Mouse (Mus musculus) testis, adult 2 months (tissue): Measurements from ENCODE around the gene Echdc3. TPM values are rescaled to one million over a fixed set of nuclear protein-coding genes. Genes with fewer than 3 reads are reported as not detected.

Experiments
- H3K27ac ChIP-seq: fragments of 200-500 bp; 2 replicates; pipeline ENCODE4 v1.5.1; 2012; ENCODE audit warnings: low read depth, low read length; ENCODE audit not compliant: control insufficient read depth, insufficient read depth
- H3K27me3 ChIP-seq: fragments of 200-500 bp; 2 replicates; pipeline ENCODE4 v1.6.1; 2012; ENCODE audit warnings: mild to moderate bottlenecking, low read length, moderate library complexity; ENCODE audit not compliant: control insufficient read depth, insufficient read depth
- H3K36me3 ChIP-seq: fragments of 200-500 bp; 2 replicates; pipeline ENCODE4 v1.6.1; 2012; ENCODE audit warnings: mild to moderate bottlenecking, low read length; ENCODE audit not compliant: control insufficient read depth, insufficient read depth
- H3K4me1 ChIP-seq: fragments of 200-500 bp; 2 replicates; pipeline ENCODE4 v1.6.1; 2012; ENCODE audit warnings: low read length; ENCODE audit not compliant: control insufficient read depth, insufficient read depth
- H3K4me3 ChIP-seq: fragments of 200-500 bp; 2 replicates; pipeline ENCODE4 v1.5.1; 2012; ENCODE audit warnings: low read depth, mild to moderate bottlenecking, low read length, moderate library complexity, mixed read lengths; ENCODE audit not compliant: control insufficient read depth
- CTCF ChIP-seq: fragments of 200-500 bp; IDR thresholded peaks from 2 replicates; pipeline ENCODE4 v1.5.1; 2012; ENCODE audit warnings: low read depth, mild to moderate bottlenecking, inconsistent platforms, low read length, moderate library complexity; ENCODE audit not compliant: control insufficient read depth, insufficient read depth, insufficient replicate concordance
- POLR2A ChIP-seq: fragments of 200-500 bp; IDR thresholded peaks from 2 replicates; pipeline ENCODE4 v1.6.1; 2012; ENCODE audit warnings: low read depth, mild to moderate bottlenecking, inconsistent platforms, low read length, moderate library complexity; ENCODE audit not compliant: control insufficient read depth
- polyA plus RNA-seq: library from polyadenylated mRNA; depleted of rRNA; stranded (reverse); fragments of >200 nt; gene quantifications from 2 replicates; pipeline ENCODE4 v1.2.3, GENCODE M21; 2012

The Echdc3 gene
- polyA plus RNA-seq, 1 experiment = 3.9 TPM

GRCm38 (mm10) chr2:6187418-6187817 lies 25.4 kb downstream of the Echdc3 start:
- H3K4me1 ChIP-seq = no peaks in the 10 kb centered on the region
- no peaks in the 10 kb centered on the region for H3K27me3 ChIP-seq
- TF ChIP-seq CTCF = no peak
- no peak for TF ChIP-seq POLR2A

GRCm38 (mm10) chr2:6186913-6187312 lies 25.9 kb downstream of the Echdc3 start:
- no peaks in the 10 kb centered on the region for H3K27me3 ChIP-seq
- no peak overlapping the region for H3K27ac ChIP-seq
- no peaks in the 10 kb centered on the region for H3K4me1 ChIP-seq
- H3K36me3 ChIP-seq = no peaks in the 10 kb centered on the region
- TF ChIP-seq POLR2A (no peak), CTCF (no peak)
- H3K4me3 ChIP-seq = no peak overlapping the region

More at GRCm38 (mm10) chr2:6187418-6187817, 25.4 kb downstream of the Echdc3 start:
- Histone ChIP-seq H3K27ac (no peak overlapping the region), H3K36me3 (no peaks in the 10 kb centered on the region), H3K4me3 (no peak overlapping the region)

GRCm38 (mm10) chr2:6179749-6180117 lies 33.1 kb downstream of the Echdc3 start:
- no peak overlapping the region for H3K4me3 ChIP-seq
- no peaks in the 10 kb centered on the region for H3K36me3 ChIP-seq
- no peak overlapping the region for H3K27ac ChIP-seq
- no peak for TF ChIP-seq CTCF
- no peaks in the 10 kb centered on the region for H3K4me1 ChIP-seq
- no peaks in the 10 kb centered on the region for H3K27me3 ChIP-seq

- TF ChIP-seq POLR2A = no peak
- TF ChIP-seq CTCF = no peak
- Histone ChIP-seq H3K4me3 (no peak overlapping the region), H3K27ac (no peak overlapping the region), H3K4me1 (no peaks in the 10 kb centered on the region), H3K36me3 (no peaks in the 10 kb centered on the region), H3K27me3 (no peaks in the 10 kb centered on the region)
Measured at GRCm38 (mm10) chr2:6178901-6179748, 33.7 kb downstream of the Echdc3 start.

- no peaks in the 10 kb centered on the region for H3K4me1 ChIP-seq
- no peak for TF ChIP-seq CTCF
- TF ChIP-seq POLR2A = no peak
Measured at GRCm38 (mm10) chr2:6173013-6173412, 39.8 kb downstream of the Echdc3 start.

GRCm38 (mm10) chr2:6168560-6168959 lies 44.3 kb downstream of the Echdc3 start:
- no peak overlapping the region for H3K27ac ChIP-seq
- H3K4me3 ChIP-seq = no peak overlapping the region
- TF ChIP-seq POLR2A (no peak), CTCF (no peak)
- no peaks in the 10 kb centered on the region for H3K27me3 ChIP-seq
- H3K36me3 ChIP-seq = no peaks in the 10 kb centered on the region
- H3K4me1 ChIP-seq = no peaks in the 10 kb centered on the region

More at GRCm38 (mm10) chr2:6173013-6173412, 39.8 kb downstream of the Echdc3 start:
- Histone ChIP-seq H3K27ac (no peak overlapping the region), H3K36me3 (no peaks in the 10 kb centered on the region), H3K4me3 (no peak overlapping the region), H3K27me3 (no peaks in the 10 kb centered on the region)

- Histone ChIP-seq H3K27me3 (no peaks in the 10 kb centered on the region), H3K4me3 (no peak overlapping the region), H3K27ac (no peak overlapping the region), H3K4me1 (no peaks in the 10 kb centered on the region), H3K36me3 (no peaks in the 10 kb centered on the region)
- TF ChIP-seq POLR2A = no peak
- no peak for TF ChIP-seq CTCF
Measured at GRCm38 (mm10) chr2:6167843-6168558, 44.8 kb downstream of the Echdc3 start.
